Mouse (Mus musculus) ES-E14 (cell line): ENCODE data around the gene Als2cl.

Experiments used
- CHD2 ChIP-seq: IDR thresholded peaks from 2 replicates; pipeline ENCODE4 v1.6.1; 2014; ENCODE audit warnings: mild to moderate bottlenecking, low read depth, low read length, inconsistent platforms
- ZC3H11A ChIP-seq: IDR thresholded peaks from 2 replicates; pipeline ENCODE4 v1.6.1; 2012; ENCODE audit warnings: low read depth, mild to moderate bottlenecking, inconsistent platforms, low read length, borderline replicate concordance

- no peak for TF ChIP-seq ZC3H11A
- TF ChIP-seq CHD2 = no peak
These were observed 68.2 kb downstream of the Als2cl start for GRCm38 (mm10) chr9:110947900-110948299.
